Mouse (Mus musculus) stomach, embryonic 15.5 days (tissue): Measurements from ENCODE around the gene Khsrp. TPM values are rescaled to one million over a fixed set of nuclear protein-coding genes. Genes with fewer than 3 reads are reported as not detected.
"Not testable (repeated sequence)": the region's sequence is repeated elsewhere in the genome, so short reads cannot be mapped to it uniquely, and the experiment has no call there.

Experiments
- ATAC-seq: fragments of 200-750 bp; cut with Nextera tagmentation; 2 replicates; pipeline ENCODE4 v1.8.0; 2017; ENCODE audit warnings: low read depth, moderate number of reproducible peaks, moderate TSS enrichment; ENCODE audit not compliant: insufficient read depth, low FRiP score
- H3K27ac ChIP-seq: fragments of 300-500 bp; sonication (generic); 2 replicates; pipeline ENCODE4 v1.5.1; 2015; ENCODE audit warnings: mild to moderate bottlenecking, inconsistent platforms
- H3K27me3 ChIP-seq: fragments of 300-500 bp; sonication (generic); replicated peaks from 2 replicates; pipeline ENCODE4 v1.6.1; 2015; ENCODE audit warnings: inconsistent platforms
- H3K36me3 ChIP-seq: fragments of 300-500 bp; sonication (generic); 2 replicates; pipeline ENCODE4 v1.6.1; 2015; ENCODE audit warnings: inconsistent platforms
- H3K4me1 ChIP-seq: fragments of 300-500 bp; sonication (generic); 2 replicates; pipeline ENCODE4 v1.6.1; 2015; ENCODE audit warnings: inconsistent platforms
- H3K4me2 ChIP-seq: fragments of 300-500 bp; sonication (generic); 2 replicates; pipeline ENCODE4 v1.6.1; 2015; ENCODE audit warnings: mild to moderate bottlenecking, inconsistent platforms
- H3K4me3 ChIP-seq: fragments of 300-500 bp; sonication (generic); replicated peaks from 2 replicates; pipeline ENCODE4 v1.5.1; 2015; ENCODE audit warnings: inconsistent platforms
- H3K9ac ChIP-seq: fragments of 300-500 bp; sonication (generic); 2 replicates; pipeline ENCODE4 v1.6.1; 2015; ENCODE audit warnings: inconsistent platforms
- H3K9me3 ChIP-seq: fragments of 300-500 bp; sonication (generic); 2 replicates; pipeline ENCODE4 v1.6.1; 2016; ENCODE audit warnings: inconsistent platforms
- WGBS: fragments of 180-500 bp; shearing (Covaris S2); methylation state at CpG from one replicate; pipeline ENCODE4 v1.1.7; 2015; 5-methylcytosine and 5-hydroxymethylcytosine counted together
- polyA plus RNA-seq: library from polyadenylated mRNA; unstranded; fragments of >200 nt; fragmentation: Nextera tagmentation; extraction: Ambion mirVana; gene quantifications from 2 replicates; pipeline ENCODE4 v1.2.1, GENCODE M21; 2015

Khsrp gene
- polyA plus RNA-seq, 1 experiment from 2014 or later, result 39.4 TPM

DNA sequence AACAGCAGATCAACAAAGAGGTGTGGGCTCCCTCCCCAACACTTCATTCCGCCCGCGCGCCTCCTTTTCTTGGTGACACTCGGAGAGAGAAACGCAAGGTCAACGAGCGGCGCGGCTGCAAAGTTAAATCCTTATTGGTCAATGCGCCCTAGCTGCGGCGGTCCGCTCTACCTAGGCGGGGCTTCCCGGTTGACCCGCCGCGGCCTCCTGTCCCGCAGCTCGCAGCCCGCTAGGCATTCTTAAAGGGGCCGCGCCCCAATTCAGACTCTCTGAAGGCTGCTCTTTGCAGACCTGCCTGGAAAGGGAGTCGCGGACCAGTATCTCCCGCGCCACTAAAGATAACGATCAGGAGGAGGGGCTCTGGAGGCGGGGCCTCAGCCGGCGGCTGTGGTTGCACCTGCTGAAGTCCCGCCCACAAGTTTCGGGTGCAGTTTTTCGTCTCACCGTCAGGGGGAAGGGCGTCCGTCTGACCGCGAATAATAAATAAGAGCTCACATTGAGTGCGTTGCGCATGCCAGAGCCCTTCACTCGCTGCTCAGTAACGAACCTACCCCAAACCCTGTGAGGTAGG, 29.0 kb upstream of the Khsrp start:
- H3K4me2 ChIP-seq, result peak overlapping the region; percentile 96
- 0 out of 2 replicates have a peak, but pooled peaks cover 3% of the 10 kb centered on the region for H3K36me3 ChIP-seq
- peaks cover 17% of the 10 kb centered on the region for H3K4me1 ChIP-seq
- peak; percentile 83 for ATAC-seq
- H3K27me3 ChIP-seq, result peaks cover 22% of the 10 kb centered on the region
- WGBS, result under 1% methylated on average over 44 of the region's 44 CpGs
- H3K9ac ChIP-seq, result no peak overlapping the region
- peak overlapping the region; percentile 71 for H3K4me3 ChIP-seq
- no peaks in the 10 kb centered on the region for H3K9me3 ChIP-seq
- peak overlapping the region; percentile 89 for H3K27ac ChIP-seq

DNA sequence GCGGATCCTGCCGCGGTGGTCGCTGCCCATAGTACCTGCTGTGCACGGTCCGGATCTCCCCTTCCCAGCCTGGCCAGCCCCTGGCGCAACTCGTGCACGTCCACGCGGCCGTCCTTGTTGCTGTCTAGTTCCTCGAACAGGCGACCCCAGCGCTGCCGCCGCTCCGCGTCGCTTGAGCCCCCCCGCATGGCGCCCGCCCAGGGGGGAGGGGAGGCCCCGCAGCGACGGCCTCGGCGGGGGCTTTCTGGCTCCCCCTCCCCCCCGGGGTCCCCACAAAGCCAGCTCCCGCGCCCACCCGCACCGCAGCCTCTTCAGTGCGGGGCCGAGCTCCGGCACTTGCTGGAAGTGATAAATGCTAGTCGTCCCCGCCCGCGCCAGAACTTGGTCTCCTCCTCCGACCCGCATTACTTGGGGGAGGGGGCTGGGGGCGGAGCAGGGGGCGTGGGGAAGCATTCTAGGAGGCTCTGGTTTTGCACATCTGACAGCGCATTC, 28.2 kb upstream of the Khsrp start, which contains the start of gene Slc25a23:
Slc25a23 (minus strand) TSS at position 378 of the 492 bp plus-strand sequence.
- H3K4me2 ChIP-seq, result peak within 1 kb of the TSS; percentile 96
- H3K4me3 ChIP-seq, result peak within 1 kb of the TSS; percentile 71
- 0 out of 2 replicates have a peak, but pooled peaks cover 3% of the 10 kb centered on the region for H3K36me3 ChIP-seq
- no peaks in the 10 kb centered on the region for H3K9me3 ChIP-seq
- peak within 1 kb of the TSS; percentile 34; the same call in 1 of the 2 replicates for H3K9ac ChIP-seq
- H3K4me1 ChIP-seq, result peaks cover 17% of the 10 kb centered on the region; the same call in 1 of the 2 replicates
- H3K27me3 ChIP-seq, result peaks cover 22% of the 10 kb centered on the region
- H3K27ac ChIP-seq, result peak within 1 kb of the TSS; percentile 89
- under 1% methylated on average over 42 of the region's 45 CpGs for WGBS
- ATAC-seq, result peak; percentile 38; the same call in 1 of the 2 replicates

DNA sequence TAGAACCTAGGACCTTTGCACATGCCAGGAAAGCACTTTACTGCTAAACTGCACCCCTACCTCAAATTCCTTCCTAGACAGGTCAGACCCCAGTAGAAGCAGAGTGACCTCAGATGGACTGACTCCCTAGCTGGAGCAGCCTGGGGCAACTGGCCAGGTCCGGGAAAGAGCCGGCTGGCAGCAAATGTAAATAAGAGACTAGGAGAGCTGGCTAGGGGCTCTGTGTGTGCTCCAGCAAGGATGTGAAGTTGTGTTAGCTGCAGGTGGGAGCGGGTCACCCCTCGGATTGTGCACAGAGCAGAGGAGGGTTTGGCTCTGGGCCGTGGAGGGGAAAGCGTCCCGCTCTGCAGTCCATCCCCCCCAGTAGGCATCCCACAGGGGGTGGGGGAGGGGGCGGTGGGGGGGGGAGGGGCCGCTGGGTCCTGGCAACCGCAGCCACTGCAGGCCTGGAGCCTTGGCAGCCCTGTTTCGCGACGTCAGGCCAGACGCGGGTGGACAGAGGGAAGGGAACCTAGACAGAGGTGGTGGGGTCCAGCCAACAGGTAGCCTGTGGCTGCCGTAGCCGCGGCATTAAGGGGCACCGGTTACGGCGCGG, 27.7 kb upstream of the Khsrp start, which contains the start of gene Crb3:
Crb3 (plus strand) TSS at position 215 of the 595 bp plus-strand sequence.
- peak within 1 kb of the TSS; percentile 71 for H3K4me3 ChIP-seq
- peak within 1 kb of the TSS; percentile 89 for H3K27ac ChIP-seq
- H3K4me1 ChIP-seq, result peaks cover 17% of the 10 kb centered on the region; the same call in 1 of the 2 replicates
- no peak for ATAC-seq
- H3K36me3 ChIP-seq, result no peaks in the 10 kb centered on the region
- H3K4me2 ChIP-seq, result peak within 1 kb of the TSS; percentile 96
- H3K9ac ChIP-seq, result peak within 1 kb of the TSS; percentile 34; the same call in 1 of the 2 replicates
- WGBS, result 1% methylated on average over 18 of the region's 22 CpGs
- H3K27me3 ChIP-seq, result peaks cover 22% of the 10 kb centered on the region
- no peaks in the 10 kb centered on the region for H3K9me3 ChIP-seq

DNA sequence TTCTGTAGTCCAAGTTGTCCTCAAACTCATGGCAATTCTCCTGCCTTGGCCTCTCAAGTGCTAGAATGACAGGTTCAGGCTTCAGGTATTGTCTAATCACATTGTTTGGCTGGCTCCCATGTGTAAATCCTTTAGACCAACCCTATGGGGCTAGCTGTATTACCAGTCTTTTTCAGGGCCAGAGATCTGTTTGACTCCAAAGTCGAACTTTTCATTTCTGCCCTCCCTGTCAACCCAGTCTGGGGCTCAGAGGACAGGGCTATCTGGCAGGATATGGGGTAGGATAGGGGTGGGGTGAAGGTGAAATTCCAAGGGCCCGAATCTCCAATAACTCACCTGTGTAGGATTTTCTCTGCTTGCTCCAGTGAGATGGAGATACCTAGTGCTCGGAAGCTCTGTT, 24.9 kb upstream of the Khsrp start:
- peaks cover 12% of the 10 kb centered on the region; the same call in 1 of the 2 replicates for H3K4me1 ChIP-seq
- no peak overlapping the region for H3K4me2 ChIP-seq
- H3K4me3 ChIP-seq, result no peak overlapping the region
- H3K36me3 ChIP-seq, result peaks cover 6% of the 10 kb centered on the region; the same call in 1 of the 2 replicates
- no peak for ATAC-seq
- WGBS, result 76% methylated on average over 3 of the region's 3 CpGs
- H3K9ac ChIP-seq, result no peak overlapping the region
- H3K27ac ChIP-seq, result no peak overlapping the region
- H3K9me3 ChIP-seq, result no peaks in the 10 kb centered on the region
- H3K27me3 ChIP-seq, result peaks cover 2% of the 10 kb centered on the region; the same call in 1 of the 2 replicates

DNA sequence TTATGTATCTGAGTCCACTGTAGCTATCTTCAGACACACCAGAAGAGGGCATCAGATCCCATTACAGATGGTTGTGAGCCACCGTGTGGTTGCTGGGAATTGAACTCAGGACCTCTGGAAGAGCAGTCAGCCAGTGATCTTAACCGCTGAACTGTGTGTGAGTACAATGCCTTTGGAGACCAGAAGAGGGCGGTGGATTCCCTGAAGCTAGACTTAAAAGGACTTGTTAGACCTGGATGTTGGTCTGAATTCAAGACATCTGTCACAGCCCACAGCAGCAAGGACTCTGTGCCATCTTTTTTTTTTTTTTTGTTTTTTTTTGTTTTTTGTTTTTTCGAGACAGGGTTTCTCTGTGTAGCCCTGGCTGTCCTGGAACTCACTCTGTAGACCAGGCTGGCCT, 20.4 kb upstream of the Khsrp start:
- not testable (repeated sequence) for H3K9me3 ChIP-seq, H3K9ac ChIP-seq, H3K27me3 ChIP-seq, H3K27ac ChIP-seq, ATAC-seq, H3K36me3 ChIP-seq, H3K4me1 ChIP-seq, H3K4me3 ChIP-seq, H3K4me2 ChIP-seq
- WGBS, result 80% methylated on average over 4 of the region's 4 CpGs

DNA sequence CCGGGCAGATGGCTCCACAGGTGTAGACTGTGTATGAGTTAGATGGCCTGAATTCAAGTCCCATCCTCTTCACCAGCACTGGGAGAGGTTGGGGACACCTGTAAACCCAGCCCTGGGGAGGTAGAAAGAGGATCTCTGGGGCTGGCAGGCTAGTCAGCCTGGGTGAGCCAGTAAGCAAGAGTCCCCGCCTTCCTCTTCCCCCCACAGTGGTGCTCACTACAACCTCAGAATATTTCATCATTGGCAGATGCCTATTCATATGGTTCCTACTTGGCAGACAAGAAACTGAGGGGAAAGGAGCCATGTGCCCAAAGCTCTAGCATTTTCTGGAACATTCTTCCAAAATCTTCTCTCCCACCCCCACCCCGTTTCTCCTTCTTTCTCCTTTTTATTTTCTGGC, 17.5 kb upstream of the Khsrp start:
- H3K27ac ChIP-seq, result no peak overlapping the region
- no peak overlapping the region for H3K4me3 ChIP-seq
- H3K9ac ChIP-seq, result no peak overlapping the region
- no peaks in the 10 kb centered on the region for H3K27me3 ChIP-seq
- no peaks in the 10 kb centered on the region for H3K9me3 ChIP-seq
- ATAC-seq, result no peak
- H3K4me2 ChIP-seq, result no peak overlapping the region
- WGBS, result 91% methylated on average over 3 of the region's 3 CpGs
- no peaks in the 10 kb centered on the region for H3K4me1 ChIP-seq
- peaks cover 6% of the 10 kb centered on the region; the same call in 1 of the 2 replicates for H3K36me3 ChIP-seq

DNA sequence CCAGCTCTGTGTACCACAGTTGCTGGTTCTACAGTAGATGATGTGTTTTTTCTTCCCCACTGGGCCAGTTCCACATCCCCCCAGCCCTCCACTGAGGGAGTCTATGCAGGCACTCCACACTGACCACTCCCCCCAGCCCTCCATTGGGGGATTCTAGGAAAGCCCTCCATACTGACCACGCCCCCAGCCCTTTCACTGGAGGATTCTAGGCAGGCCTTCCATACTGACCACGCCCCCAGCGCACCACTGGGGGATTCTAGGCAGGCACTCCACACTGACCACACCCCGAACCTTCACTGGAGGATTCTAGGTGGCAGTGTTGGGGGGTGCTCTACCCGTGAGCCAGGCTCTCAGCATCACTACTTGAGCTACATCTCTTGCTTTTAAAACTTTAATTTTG, 16.1 kb upstream of the Khsrp start:
- Histone ChIP-seq H3K27me3 (no peaks in the 10 kb centered on the region), H3K9me3 (no peaks in the 10 kb centered on the region), H3K9ac (no peak overlapping the region), H3K4me2 (no peak overlapping the region), H3K36me3 (peaks cover 3% of the 10 kb centered on the region; the same call in 1 of the 2 replicates), H3K4me3 (no peak overlapping the region), H3K4me1 (no peaks in the 10 kb centered on the region), H3K27ac (no peak overlapping the region)
- peak; percentile 40 for ATAC-seq
- 28% methylated on average over 5 of the region's 5 CpGs for WGBS

DNA sequence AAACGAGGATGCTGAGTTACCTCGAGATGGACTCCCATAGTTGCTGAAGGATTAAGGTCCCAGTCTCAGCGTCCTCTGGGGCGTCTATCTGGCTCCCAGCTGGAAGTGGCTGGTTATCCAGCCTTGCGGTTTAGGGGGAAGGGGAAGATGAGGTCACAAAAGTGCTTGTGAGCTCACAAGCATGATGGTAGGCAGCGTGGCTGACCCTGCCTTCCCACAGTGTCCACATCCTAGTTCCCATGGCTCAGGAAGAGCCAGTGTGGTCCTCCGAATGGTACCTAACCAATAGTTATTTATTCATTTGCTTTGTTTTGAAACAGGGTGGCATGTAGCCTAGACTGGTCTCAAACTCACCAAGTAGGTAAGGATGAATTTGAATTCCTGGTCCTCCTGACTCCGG, 10.2 kb upstream of the Khsrp start, which contains the start of gene Slc25a41:
Slc25a41 (minus strand) TSS at position 101 of the 400 bp plus-strand sequence.
- no peak within 1 kb of the TSS for H3K4me2 ChIP-seq
- no peak within 1 kb of the TSS for H3K9ac ChIP-seq
- no peaks in the 10 kb centered on the region for H3K27me3 ChIP-seq
- 75% methylated on average over 8 of the region's 8 CpGs for WGBS
- H3K9me3 ChIP-seq, result no peaks in the 10 kb centered on the region
- H3K4me1 ChIP-seq, result no peaks in the 10 kb centered on the region
- no peak within 1 kb of the TSS for H3K4me3 ChIP-seq
- H3K36me3 ChIP-seq, result no peaks in the 10 kb centered on the region
- no peak within 1 kb of the TSS for H3K27ac ChIP-seq
- no peak for ATAC-seq

DNA sequence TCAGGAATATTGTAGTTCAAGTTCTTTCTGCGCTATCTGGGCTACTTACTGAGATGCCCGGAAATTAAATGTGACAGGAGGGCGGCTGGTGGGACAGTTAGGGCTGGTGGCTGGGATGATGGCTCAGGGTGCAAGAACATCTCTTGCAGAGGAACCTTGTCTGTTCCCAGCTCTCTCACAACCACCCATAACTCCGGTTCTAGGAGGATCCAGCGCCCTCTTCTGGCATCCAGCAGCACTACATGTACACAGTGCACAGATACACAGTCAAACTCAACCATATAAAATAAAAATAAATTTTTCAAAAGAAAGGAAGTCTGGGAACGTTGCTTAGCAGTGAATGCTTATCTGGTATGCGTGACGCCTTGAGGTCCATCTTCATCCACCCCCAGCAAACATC, 7.7 kb upstream of the Khsrp start:
- WGBS, result 39% methylated on average over 8 of the region's 8 CpGs
- Histone ChIP-seq H3K4me3 (no peak overlapping the region), H3K4me2 (no peak overlapping the region)

DNA sequence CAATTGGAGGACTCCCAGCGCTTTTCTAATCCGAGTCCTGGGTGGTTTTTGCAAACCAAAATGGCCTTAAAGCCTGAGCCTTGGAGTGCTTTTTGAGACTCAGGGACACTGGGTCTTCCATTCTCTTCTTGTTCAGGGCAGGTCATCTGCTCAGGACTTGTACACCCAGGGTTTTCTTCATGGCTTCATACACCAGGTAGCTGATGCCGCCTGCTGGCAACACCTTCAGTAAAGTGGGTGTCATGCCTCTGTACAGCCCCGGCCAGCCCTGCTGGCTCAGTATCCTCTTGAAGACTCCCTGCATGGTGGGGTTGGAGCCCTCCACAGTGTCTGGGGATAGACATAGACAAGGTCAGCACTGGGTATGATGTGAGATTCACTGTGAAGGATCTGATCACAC, 1.5 kb upstream of the Khsrp start:
- no peaks in the 10 kb centered on the region for H3K9me3 ChIP-seq
- WGBS, result 85% methylated on average over 4 of the region's 4 CpGs
- peak overlapping the region; percentile 67 for H3K4me2 ChIP-seq
- ATAC-seq, result no peak
- H3K4me1 ChIP-seq, result peaks cover 17% of the 10 kb centered on the region
- no peak overlapping the region for H3K9ac ChIP-seq
- H3K27me3 ChIP-seq, result no peaks in the 10 kb centered on the region
- peaks cover 10% of the 10 kb centered on the region; the same call in 1 of the 2 replicates for H3K36me3 ChIP-seq
- H3K4me3 ChIP-seq, result no peak overlapping the region
- peak overlapping the region; percentile 91; the same call in 1 of the 2 replicates for H3K27ac ChIP-seq

More for the DNA sequence above, 7.7 kb upstream of the Khsrp start:
- Histone ChIP-seq H3K4me1 (no peaks in the 10 kb centered on the region), H3K27ac (no peak overlapping the region), H3K9ac (no peak overlapping the region), H3K9me3 (no peaks in the 10 kb centered on the region), H3K36me3 (no peaks in the 10 kb centered on the region), H3K27me3 (no peaks in the 10 kb centered on the region)
- no peak for ATAC-seq

DNA sequence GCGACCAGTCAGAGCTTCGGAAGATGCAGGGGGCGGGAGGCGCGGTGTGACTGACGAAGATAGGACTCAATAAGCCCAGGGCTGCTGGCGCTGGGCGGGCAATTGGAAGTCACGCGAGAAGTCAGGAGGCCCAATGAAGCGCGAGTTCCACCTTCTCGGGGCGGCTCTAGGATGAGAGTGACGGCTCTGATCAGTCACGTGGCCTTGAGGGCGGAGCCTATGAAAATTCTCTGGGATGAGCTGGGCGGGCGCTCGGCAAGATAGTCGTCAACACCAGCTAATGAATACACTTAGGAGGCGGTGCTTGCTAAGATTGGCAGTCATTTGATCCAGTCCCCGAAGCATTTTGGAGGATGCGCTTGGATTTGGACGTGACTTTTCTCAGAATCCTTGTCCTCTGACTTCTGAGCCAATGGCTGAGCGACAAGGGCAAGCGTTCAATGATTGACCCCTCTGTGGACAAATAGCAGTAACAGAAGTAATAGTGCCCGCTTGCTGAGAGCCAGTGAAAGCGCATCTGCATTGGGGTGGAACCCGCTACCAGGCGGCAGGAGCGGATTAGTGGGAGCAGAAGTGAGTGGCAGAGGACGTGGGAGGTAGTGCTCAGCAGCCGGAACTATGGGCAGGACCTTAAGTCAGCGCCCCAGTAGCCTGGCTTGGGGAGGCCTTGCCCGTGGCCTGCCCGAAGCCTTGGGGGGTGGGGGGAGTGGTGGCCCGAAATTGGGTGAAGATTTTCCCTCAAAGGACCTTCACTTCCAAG, 519 bp upstream of the Khsrp start:
- no peaks in the 10 kb centered on the region for H3K27me3 ChIP-seq
- WGBS, result under 1% methylated on average over 38 of the region's 38 CpGs
- peak overlapping the region; percentile 91 for H3K27ac ChIP-seq
- H3K9ac ChIP-seq, result no peak overlapping the region
- H3K36me3 ChIP-seq, result peaks cover 18% of the 10 kb centered on the region; the same call in 1 of the 2 replicates
- ATAC-seq, result peak; percentile 96
- H3K4me2 ChIP-seq, result peak overlapping the region; percentile 67
- peaks cover 17% of the 10 kb centered on the region for H3K4me1 ChIP-seq
- peak overlapping the region; percentile 97 for H3K4me3 ChIP-seq
- H3K9me3 ChIP-seq, result no peaks in the 10 kb centered on the region
